Mouse (Mus musculus) hindbrain, embryonic 13.5 days (tissue): ENCODE measurements around the gene Pde4dip. TPM values are rescaled to one million over a fixed set of nuclear protein-coding genes. Genes with fewer than 3 reads are reported as not detected.

Experiments used
- ATAC-seq: fragments of 200-750 bp; cut with Nextera tagmentation; 2 replicates; pipeline ENCODE4 v1.8.0; 2017; ENCODE audit warnings: moderate TSS enrichment; ENCODE audit not compliant: low FRiP score
- H3K27ac ChIP-seq: fragments of 300-500 bp; sonication (generic); 2 replicates; pipeline ENCODE4 v1.5.1; 2015; ENCODE audit warnings: inconsistent platforms, mild to moderate bottlenecking, moderate library complexity
- H3K27me3 ChIP-seq: fragments of 300-500 bp; sonication (generic); 2 replicates; pipeline ENCODE4 v1.6.1; 2015; ENCODE audit warnings: mild to moderate bottlenecking, inconsistent platforms
- H3K36me3 ChIP-seq: fragments of 300-500 bp; sonication (generic); 2 replicates; pipeline ENCODE4 v1.6.1; 2015; ENCODE audit warnings: mild to moderate bottlenecking, inconsistent platforms
- H3K4me1 ChIP-seq: fragments of 300-500 bp; sonication (generic); replicated peaks from 2 replicates; pipeline ENCODE4 v1.6.1; 2015; ENCODE audit warnings: inconsistent platforms
- H3K4me2 ChIP-seq: fragments of 300-500 bp; sonication (generic); 2 replicates; pipeline ENCODE4 v1.6.1; 2015; ENCODE audit warnings: inconsistent platforms, mild to moderate bottlenecking, moderate library complexity
- H3K4me3 ChIP-seq: fragments of 300-500 bp; sonication (generic); 2 replicates; pipeline ENCODE4 v1.5.1; 2015; ENCODE audit warnings: mild to moderate bottlenecking, inconsistent platforms
- H3K9ac ChIP-seq: fragments of 300-500 bp; sonication (generic); 2 replicates; pipeline ENCODE4 v1.6.1; 2015; ENCODE audit warnings: mild to moderate bottlenecking, inconsistent platforms
- H3K9me3 ChIP-seq: fragments of 300-500 bp; sonication (generic); 2 replicates; pipeline ENCODE4 v1.6.1; 2016; ENCODE audit warnings: inconsistent platforms
- WGBS: fragments of 180-500 bp; shearing (Covaris S2); methylation state at CpG from one replicate; pipeline ENCODE4 v1.1.7; 2015; 5-methylcytosine and 5-hydroxymethylcytosine counted together
- polyA plus RNA-seq: library from polyadenylated mRNA; unstranded; fragments of >200 nt; fragmentation: Nextera tagmentation; extraction: Ambion mirVana; gene quantifications from 2 replicates; pipeline ENCODE4 v1.2.1, GENCODE M21; 2015

Gene Pde4dip
- polyA plus RNA-seq, 1 experiment from 2014 or later: 60.4 TPM

DNA sequence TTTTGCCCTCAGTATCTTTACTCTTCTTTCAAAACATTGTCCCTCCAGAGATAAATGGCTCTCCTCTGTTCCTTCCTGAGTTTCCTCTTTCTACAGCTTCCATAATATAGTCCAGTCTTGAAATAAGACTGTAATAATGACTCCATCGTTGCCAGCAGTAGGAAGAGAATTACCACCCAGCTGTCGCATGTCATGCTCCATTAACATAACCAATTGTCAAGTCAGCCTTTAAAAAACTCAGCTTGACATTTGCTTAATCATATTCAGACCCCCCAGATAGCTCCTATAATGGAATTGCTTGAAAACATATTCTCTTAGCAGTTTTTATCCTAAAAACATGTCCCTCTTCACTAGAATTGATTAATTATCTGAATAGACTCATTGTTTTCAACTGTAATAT, 58.4 kb downstream of the Pde4dip start:
- Histone ChIP-seq H3K9me3 (no peaks in the 10 kb centered on the region), H3K4me2 (no peak overlapping the region), H3K4me3 (no peak overlapping the region), H3K4me1 (peaks cover 2% of the 10 kb centered on the region), H3K9ac (no peak overlapping the region), H3K27me3 (peaks cover 10% of the 10 kb centered on the region), H3K27ac (no peak overlapping the region), H3K36me3 (no peaks in the 10 kb centered on the region)
- peak; percentile 46; the same call in 1 of the 2 replicates for ATAC-seq
- 20% methylated on average over 2 of the region's 2 CpGs for WGBS

DNA sequence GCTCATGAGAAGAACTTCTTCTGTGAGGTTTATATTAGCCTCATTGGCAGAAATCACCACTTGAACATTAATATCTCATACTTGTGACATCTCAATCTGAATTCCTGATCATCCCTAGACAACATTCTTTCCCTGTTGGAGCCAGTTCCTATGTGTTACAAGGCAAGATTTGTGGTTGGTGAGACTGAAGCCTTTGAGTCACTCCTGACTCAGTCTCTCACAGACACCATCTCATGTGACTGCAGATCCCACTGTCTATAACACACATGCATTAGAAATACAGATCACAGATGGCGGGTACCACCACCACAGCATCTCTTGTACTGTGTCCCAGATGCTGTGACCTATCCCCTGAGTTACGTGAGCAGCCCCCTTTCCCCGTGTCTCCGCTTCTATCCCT, 60.2 kb downstream of the Pde4dip start:
- no peak for ATAC-seq
- no peak overlapping the region for H3K4me2 ChIP-seq
- WGBS: 88% methylated on average over 4 of the region's 4 CpGs

DNA sequence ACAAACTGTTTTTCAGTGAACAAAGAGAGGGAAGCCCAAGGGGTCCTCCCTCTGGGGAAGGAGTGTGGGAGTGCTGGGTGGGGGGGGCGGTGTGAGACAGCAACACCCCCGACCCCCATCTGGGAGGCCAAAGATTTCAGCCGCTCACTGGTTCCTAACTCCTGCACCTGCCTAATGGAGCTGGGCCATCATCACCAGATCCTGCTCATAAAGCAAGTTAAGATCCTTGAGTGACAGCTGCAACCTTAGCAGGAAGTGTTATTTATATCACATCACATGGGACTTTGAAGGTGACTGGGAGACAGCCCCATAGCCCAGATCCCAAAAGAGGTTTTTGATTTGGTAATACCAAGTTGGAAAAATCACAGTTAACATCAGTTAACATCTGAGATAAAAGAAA, 63.3 kb downstream of the Pde4dip start:
- H3K4me3 ChIP-seq: no peak overlapping the region
- H3K9ac ChIP-seq: no peak overlapping the region
- H3K4me2 ChIP-seq: 0 out of 2 replicates have a peak overlapping the region, but pooled peaks have one; percentile 69
- no peak overlapping the region for H3K27ac ChIP-seq
- H3K27me3 ChIP-seq: peaks cover 37% of the 10 kb centered on the region
- no peak for ATAC-seq
- H3K9me3 ChIP-seq: no peaks in the 10 kb centered on the region
- 23% methylated on average over 3 of the region's 3 CpGs for WGBS
- no peaks in the 10 kb centered on the region for H3K36me3 ChIP-seq
- peaks cover 19% of the 10 kb centered on the region for H3K4me1 ChIP-seq

More for the DNA sequence above, 60.2 kb downstream of the Pde4dip start:
- Histone ChIP-seq H3K9me3 (no peaks in the 10 kb centered on the region), H3K4me1 (peaks cover 19% of the 10 kb centered on the region), H3K27me3 (peaks cover 28% of the 10 kb centered on the region), H3K36me3 (no peaks in the 10 kb centered on the region), H3K9ac (no peak overlapping the region), H3K27ac (no peak overlapping the region), H3K4me3 (no peak overlapping the region)

DNA sequence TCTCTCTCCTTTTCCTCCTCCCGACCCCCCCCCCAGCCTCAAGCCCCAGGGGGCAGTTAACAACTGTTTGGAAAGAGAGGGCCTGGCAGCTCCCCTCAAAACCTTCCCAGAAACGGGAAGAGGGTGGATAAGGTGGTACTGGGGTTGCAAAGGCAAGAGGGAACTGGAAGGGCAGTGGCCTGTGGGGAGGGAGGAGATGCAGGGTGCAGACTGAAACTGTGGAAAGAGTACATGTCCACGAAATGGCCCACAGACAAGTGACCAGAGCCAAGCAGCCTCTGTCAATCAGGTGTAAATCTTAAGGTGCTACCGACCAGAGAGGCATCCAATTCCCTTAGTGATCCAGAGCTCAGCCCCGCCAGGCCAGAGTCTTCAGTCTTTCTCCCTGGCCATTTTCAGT, 63.8 kb downstream of the Pde4dip start:
- Histone ChIP-seq H3K4me2 (peak overlapping the region; percentile 69), H3K27me3 (peaks cover 37% of the 10 kb centered on the region), H3K9me3 (no peaks in the 10 kb centered on the region), H3K9ac (no peak overlapping the region), H3K27ac (no peak overlapping the region), H3K36me3 (no peaks in the 10 kb centered on the region), H3K4me3 (peak overlapping the region; percentile 40; the same call in 1 of the 2 replicates), H3K4me1 (peaks cover 19% of the 10 kb centered on the region)
- no peak for ATAC-seq
- 5% methylated on average over 5 of the region's 5 CpGs for WGBS

DNA sequence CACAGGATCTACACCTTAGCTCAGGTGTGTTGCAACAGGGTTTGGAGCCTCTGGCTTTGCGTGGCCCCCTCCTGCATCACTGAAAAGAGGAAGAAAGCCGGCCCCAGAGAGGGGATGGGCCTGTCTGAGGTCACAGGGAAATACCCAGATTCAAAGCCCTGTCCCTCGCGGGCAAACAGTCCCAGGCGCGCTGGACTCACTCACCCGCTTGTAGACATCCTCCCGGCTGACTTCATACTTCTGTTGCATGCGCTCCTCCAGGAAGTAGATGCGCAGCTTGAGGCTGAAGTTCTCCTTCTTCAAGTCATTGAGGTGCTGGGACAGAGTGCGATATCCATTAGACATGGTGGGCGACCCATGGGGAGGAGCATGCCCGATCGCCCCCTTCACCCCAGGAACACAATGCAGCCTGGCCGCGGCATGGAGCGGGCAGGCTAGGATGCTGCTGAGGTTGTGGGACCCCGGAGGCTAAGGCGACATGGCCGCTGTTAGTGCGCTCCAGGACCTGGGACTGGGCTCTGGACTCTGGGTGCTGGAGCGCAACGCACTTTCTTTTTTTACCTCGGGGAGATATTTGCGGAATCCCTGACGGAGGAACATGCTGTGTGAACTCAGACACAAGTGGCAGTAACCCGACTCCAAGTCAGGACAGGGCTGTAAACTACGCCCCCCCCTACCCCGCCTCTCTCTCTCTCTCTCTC, 64.3 kb downstream of the Pde4dip start:
- H3K36me3 ChIP-seq: no peaks in the 10 kb centered on the region
- H3K9me3 ChIP-seq: no peaks in the 10 kb centered on the region
- peak overlapping the region; percentile 40 for H3K4me3 ChIP-seq
- H3K9ac ChIP-seq: peak overlapping the region; percentile 65
- WGBS: under 1% methylated on average over 28 of the region's 29 CpGs
- peaks cover 19% of the 10 kb centered on the region for H3K4me1 ChIP-seq
- H3K4me2 ChIP-seq: peak overlapping the region; percentile 69
- peak; percentile 52 for ATAC-seq
- H3K27ac ChIP-seq: no peak overlapping the region
- H3K27me3 ChIP-seq: peaks cover 37% of the 10 kb centered on the region

DNA sequence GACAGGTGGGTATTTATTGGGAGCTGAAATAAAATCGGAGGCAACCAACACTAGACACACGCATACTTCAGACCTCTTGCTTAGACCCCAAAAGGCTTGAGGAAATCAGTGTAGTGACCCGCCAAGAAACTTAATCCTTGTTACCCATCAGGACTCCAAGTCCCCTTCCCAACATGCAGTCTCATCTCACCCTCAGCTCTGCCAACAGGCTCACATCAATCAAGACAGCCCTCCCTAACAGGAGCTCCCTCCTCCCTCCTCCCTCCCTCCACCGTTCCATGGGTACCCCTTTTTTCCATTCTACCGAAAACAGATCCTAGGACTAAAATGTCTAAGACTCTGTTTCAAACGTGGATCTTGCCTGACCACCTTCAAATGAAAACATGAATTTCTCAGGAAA, 65.1 kb downstream of the Pde4dip start:
- Histone ChIP-seq H3K4me3 (no peak overlapping the region), H3K27me3 (peaks cover 34% of the 10 kb centered on the region), H3K27ac (no peak overlapping the region), H3K4me2 (no peak overlapping the region), H3K4me1 (peaks cover 19% of the 10 kb centered on the region), H3K9me3 (no peaks in the 10 kb centered on the region), H3K36me3 (no peaks in the 10 kb centered on the region), H3K9ac (no peak overlapping the region)
- no peak for ATAC-seq
- 20% methylated on average over 6 of the region's 6 CpGs for WGBS

DNA sequence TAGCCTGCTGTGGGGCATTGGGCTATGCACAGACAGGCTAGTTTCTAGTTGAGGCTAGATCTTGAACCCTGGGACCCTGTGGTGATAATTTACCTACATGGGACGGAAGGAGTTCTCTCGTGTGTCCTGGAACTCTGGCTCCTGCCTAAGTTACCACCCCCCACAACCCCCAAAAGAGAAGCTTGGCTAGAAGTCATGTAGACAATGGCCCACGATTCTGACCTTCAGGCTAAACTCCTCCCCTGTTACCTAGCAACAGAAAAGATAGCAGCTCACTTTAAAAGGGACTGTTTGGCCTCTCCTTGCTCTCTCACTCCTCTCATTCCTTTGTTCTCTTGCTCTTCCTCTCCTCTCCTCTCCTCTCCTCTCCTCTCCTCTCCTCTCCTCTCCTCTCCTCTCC, 69.5 kb downstream of the Pde4dip start:
- Histone ChIP-seq H3K36me3 (no peaks in the 10 kb centered on the region), H3K9ac (no peak overlapping the region), H3K4me1 (peaks cover 6% of the 10 kb centered on the region), H3K27me3 (peaks cover 17% of the 10 kb centered on the region), H3K9me3 (no peaks in the 10 kb centered on the region), H3K27ac (no peak overlapping the region), H3K4me3 (no peak overlapping the region), H3K4me2 (no peak overlapping the region)
- WGBS: 34% methylated on average over 3 of the region's 3 CpGs
- ATAC-seq: no peak

DNA sequence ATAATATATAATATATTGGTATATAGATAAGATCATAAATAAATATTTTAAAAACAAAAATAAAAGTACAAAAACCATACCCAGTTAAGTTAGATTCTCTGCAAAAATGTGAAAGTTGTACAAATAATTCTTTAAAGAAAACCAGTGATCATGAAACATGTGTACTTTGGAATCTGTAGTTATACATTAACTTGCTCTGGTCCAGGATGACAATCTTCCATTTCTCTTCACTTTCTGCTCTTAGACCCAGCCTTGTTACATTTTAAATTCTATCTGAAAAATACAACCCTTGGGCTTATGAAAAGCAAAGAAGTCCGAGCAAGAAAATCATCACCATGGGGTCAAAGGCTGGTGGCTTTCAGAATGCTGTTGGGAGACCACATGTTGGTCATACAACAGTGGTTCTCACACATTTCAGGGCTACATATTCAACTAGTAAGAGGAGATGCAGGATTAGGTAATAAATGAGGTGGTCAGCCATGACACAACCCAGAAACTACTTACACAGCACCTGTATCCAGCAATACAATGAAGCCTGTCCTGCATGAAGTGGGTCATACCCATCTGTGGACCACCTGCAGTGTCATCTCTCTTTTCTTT, 70.0 kb downstream of the Pde4dip start:
- Histone ChIP-seq H3K27me3 (peaks cover 11% of the 10 kb centered on the region), H3K4me1 (0 out of 2 replicates have a peak, but pooled peaks cover under 1% of the 10 kb centered on the region), H3K9me3 (no peaks in the 10 kb centered on the region), H3K9ac (no peak overlapping the region), H3K4me3 (no peak overlapping the region), H3K27ac (no peak overlapping the region), H3K36me3 (no peaks in the 10 kb centered on the region), H3K4me2 (no peak overlapping the region)
- ATAC-seq: no peak
- WGBS: 88% methylated on average over 1 of the region's 1 CpGs

DNA sequence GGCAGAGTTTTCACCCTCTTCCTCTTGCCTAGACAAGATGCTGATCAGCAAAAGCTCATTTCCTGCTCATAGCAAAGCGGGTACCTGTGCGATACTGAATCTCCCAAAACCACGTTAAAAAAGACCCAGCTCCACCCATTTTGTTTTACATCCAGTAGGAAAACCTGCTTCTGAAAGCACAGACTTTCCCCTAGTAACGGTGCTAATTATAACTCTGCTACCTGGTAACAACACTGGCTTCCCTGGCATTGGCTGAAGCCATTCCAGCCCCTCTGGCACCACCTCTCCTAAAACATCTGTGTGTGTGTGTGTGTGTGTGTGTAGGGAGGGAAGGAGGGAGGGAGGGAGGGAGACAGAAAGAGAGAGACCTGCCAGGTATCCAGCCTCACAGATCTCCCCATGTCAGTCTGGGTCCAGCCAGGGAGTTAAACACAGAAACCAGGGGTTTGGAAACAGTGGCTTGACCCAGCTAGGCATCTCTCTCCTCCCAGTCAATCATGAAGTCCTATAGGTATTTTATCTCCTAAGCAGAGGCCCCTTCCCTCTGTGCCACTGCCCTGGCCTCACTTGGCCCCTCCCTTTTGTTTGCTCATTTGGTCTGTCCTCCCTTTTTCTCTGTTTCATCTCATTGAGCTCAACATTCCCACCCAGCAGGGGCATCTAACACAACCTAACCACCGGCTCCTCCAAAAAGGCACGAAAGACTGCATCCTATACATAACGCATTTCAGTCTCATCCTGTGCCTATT, 76.7 kb downstream of the Pde4dip start:
- Histone ChIP-seq H3K9me3 (no peaks in the 10 kb centered on the region), H3K9ac (no peak overlapping the region), H3K27me3 (no peaks in the 10 kb centered on the region), H3K27ac (no peak overlapping the region), H3K4me3 (no peak overlapping the region), H3K4me2 (no peak overlapping the region), H3K4me1 (peaks cover 13% of the 10 kb centered on the region), H3K36me3 (no peaks in the 10 kb centered on the region)
- 23% methylated on average over 7 of the region's 7 CpGs for WGBS
- 0 out of 2 replicates have a peak, but pooled peaks have one; percentile 39 for ATAC-seq

DNA sequence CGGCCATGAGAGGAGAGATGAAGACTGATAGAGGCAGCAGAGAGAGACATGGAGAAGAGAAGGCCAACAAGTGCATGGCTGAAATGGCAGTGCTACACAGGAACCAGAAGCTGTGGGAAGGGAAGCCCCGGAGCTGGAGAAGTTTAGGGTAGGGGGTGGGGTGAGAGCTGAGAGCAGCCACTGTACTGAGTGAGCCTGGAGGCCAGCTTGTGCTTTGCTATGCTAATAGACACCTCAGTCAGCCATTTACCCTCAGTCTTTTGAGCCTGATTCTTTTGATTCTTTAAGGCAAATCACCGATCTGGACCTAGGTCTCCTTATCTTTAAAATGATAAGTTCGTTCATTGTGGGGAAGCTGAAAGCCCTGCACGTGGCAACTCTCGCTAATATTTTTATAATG, 77.3 kb downstream of the Pde4dip start:
- peaks cover 13% of the 10 kb centered on the region for H3K4me1 ChIP-seq
- no peak overlapping the region for H3K27ac ChIP-seq
- no peak overlapping the region for H3K9ac ChIP-seq
- no peaks in the 10 kb centered on the region for H3K27me3 ChIP-seq
- no peaks in the 10 kb centered on the region for H3K9me3 ChIP-seq
- no peaks in the 10 kb centered on the region for H3K36me3 ChIP-seq
- H3K4me2 ChIP-seq: no peak overlapping the region
- 18% methylated on average over 6 of the region's 6 CpGs for WGBS
- no peak overlapping the region for H3K4me3 ChIP-seq
- ATAC-seq: no peak; the same call in 1 of the 2 replicates

DNA sequence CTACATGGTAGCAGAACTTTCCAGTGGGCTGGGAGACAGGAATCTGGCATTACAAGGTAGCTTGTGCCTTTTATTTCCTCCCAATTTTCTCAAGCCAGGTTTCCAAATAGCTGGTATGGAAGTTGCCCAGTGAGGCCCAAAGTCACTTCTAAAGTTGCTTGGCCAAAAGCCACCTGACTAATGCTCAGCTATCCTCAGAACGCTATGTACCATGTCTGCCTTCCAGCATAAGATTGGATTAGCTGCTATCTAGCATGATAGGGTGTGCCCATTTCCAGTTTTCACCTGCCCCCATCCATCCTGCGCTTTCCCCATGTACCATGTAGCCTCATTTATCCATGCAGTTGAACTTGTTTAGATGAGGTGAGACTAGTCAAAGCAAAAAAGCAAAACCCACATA, 78.2 kb downstream of the Pde4dip start:
- Histone ChIP-seq H3K36me3 (no peaks in the 10 kb centered on the region), H3K4me2 (no peak overlapping the region), H3K4me3 (no peak overlapping the region), H3K4me1 (peaks cover 13% of the 10 kb centered on the region), H3K9me3 (no peaks in the 10 kb centered on the region), H3K27me3 (no peaks in the 10 kb centered on the region), H3K9ac (no peak overlapping the region), H3K27ac (no peak overlapping the region)
- whole genome bisulfite sequencing: 98% methylated on average over 2 of the region's 2 CpGs
- no peak for ATAC-seq

DNA sequence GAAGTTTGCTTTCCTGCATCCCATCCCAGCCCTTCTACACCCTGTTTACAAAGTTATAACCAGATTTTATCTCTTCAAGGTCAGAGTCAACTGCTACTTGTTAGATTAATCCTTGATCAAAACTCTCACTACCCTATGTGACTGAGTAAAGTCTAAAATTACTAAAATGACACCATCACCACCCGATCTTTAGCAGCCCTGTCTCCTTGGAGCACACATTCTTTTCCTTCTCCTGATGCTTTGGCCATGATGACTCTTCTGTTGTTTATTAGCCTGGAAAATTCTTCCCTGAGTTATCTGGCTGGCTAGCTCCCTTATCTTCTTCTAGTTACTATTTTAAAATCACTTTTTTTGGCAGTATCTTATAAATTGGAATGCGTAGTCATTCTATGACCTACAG, 82.9 kb downstream of the Pde4dip start:
- no peak overlapping the region for H3K4me2 ChIP-seq
- no peak for ATAC-seq
- no peak overlapping the region for H3K4me3 ChIP-seq
- no peaks in the 10 kb centered on the region for H3K27me3 ChIP-seq
- H3K36me3 ChIP-seq: no peaks in the 10 kb centered on the region
- WGBS: 85% methylated on average over 2 of the region's 2 CpGs
- H3K27ac ChIP-seq: no peak overlapping the region
- 0 out of 2 replicates have a peak, but pooled peaks cover 4% of the 10 kb centered on the region for H3K4me1 ChIP-seq
- no peak overlapping the region for H3K9ac ChIP-seq
- no peaks in the 10 kb centered on the region for H3K9me3 ChIP-seq
